Mouse (Mus musculus): ENCODE measurements around the gene Gkap1. TPM values are rescaled to one million over a fixed set of nuclear protein-coding genes. Genes with fewer than 3 reads are reported as not detected.

Gene Gkap1
- total RNA-seq, 2 experiments from 2014 or later = 27.5 to 31.9 TPM

- intact Hi-C loops (cut with DNase I) = no loop called here
- H3K4me3 ChIP-seq = no peak overlapping the region
- no peak overlapping the region for H3K27ac ChIP-seq
- no peak for TF ChIP-seq CTCF (IDR thresholded peaks at IDR 0.05)
- DNase-seq = no peak
Observed at GRCm38 (mm10) chr13:58212530-58212929, 63.0 kb downstream of the Gkap1 start.

GRCm38 (mm10) chr13:58210441-58210840 lies 65.1 kb downstream of the Gkap1 start:
- intact Hi-C loops (cut with DNase I) = no loop called here
- no peak overlapping the region for H3K4me3 ChIP-seq
- peak overlapping the region; percentile 61 for H3K27ac ChIP-seq
- no peak for DNase-seq
- no peak for TF ChIP-seq CTCF (IDR thresholded peaks at IDR 0.05)

GRCm38 (mm10) chr13:58206084-58206483 lies 69.4 kb downstream of the Gkap1 start:
- intact Hi-C loops (cut with DNase I) = no loop called here
- no peak for DNase-seq
- TF ChIP-seq CTCF (IDR thresholded peaks at IDR 0.05) = no peak
- Histone ChIP-seq H3K27ac (no peak overlapping the region), H3K4me3 (no peak overlapping the region)

GRCm38 (mm10) chr13:58204986-58205385 lies 70.5 kb downstream of the Gkap1 start:
- Histone ChIP-seq H3K27ac (no peak overlapping the region), H3K4me3 (no peak overlapping the region)
- no peak for TF ChIP-seq CTCF (IDR thresholded peaks at IDR 0.05)
- no peak for DNase-seq
- intact Hi-C loops (cut with DNase I) = no loop called here

GRCm38 (mm10) chr13:58204202-58204601 lies 71.3 kb downstream of the Gkap1 start:
- intact Hi-C loops (cut with DNase I) = no loop called here
- TF ChIP-seq CTCF (IDR thresholded peaks at IDR 0.05) = no peak
- H3K27ac ChIP-seq = no peak overlapping the region
- H3K4me3 ChIP-seq = no peak overlapping the region
- DNase-seq = no peak

- no peak overlapping the region for H3K4me3 ChIP-seq
- no peak for TF ChIP-seq CTCF (IDR thresholded peaks at IDR 0.05)
- no peak overlapping the region for H3K27ac ChIP-seq
- no peak for DNase-seq
- intact Hi-C loops (cut with DNase I) = no loop called here
Observed at GRCm38 (mm10) chr13:58202903-58203302, 72.6 kb downstream of the Gkap1 start.

GRCm38 (mm10) chr13:58201908-58202307 lies 73.6 kb downstream of the Gkap1 start:
- H3K27ac ChIP-seq = no peak overlapping the region
- H3K4me3 ChIP-seq = no peak overlapping the region
- intact Hi-C loops (cut with DNase I) = no loop called here
- TF ChIP-seq CTCF (IDR thresholded peaks at IDR 0.05) = no peak
- no peak for DNase-seq

GRCm38 (mm10) chr13:58201343-58201742 lies 74.2 kb downstream of the Gkap1 start:
- Histone ChIP-seq H3K4me3 (no peak overlapping the region), H3K27ac (no peak overlapping the region)
- DNase-seq = no peak
- intact Hi-C loops (cut with DNase I) = no loop called here
- no peak for TF ChIP-seq CTCF (IDR thresholded peaks at IDR 0.05)

- no peak for DNase-seq
- Histone ChIP-seq H3K27ac (peak overlapping the region; percentile 44), H3K4me3 (no peak overlapping the region)
- intact Hi-C loops (cut with DNase I) = no loop called here
- no peak for TF ChIP-seq CTCF (IDR thresholded peaks at IDR 0.05)
Observed at GRCm38 (mm10) chr13:58197981-58198640, 77.4 kb downstream of the Gkap1 start.

- DNase-seq = peak; percentile 50
- Histone ChIP-seq H3K4me3 (no peak overlapping the region), H3K27ac (peak overlapping the region; percentile 44)
- TF ChIP-seq CTCF (IDR thresholded peaks at IDR 0.05) = no peak
- intact Hi-C loops (cut with DNase I) = no loop called here
Observed at GRCm38 (mm10) chr13:58197211-58197610, 78.3 kb downstream of the Gkap1 start.

GRCm38 (mm10) chr13:58194908-58195307 lies 80.6 kb downstream of the Gkap1 start:
- DNase-seq = no peak
- no peak for TF ChIP-seq CTCF (IDR thresholded peaks at IDR 0.05)
- no peak overlapping the region for H3K27ac ChIP-seq
- no peak overlapping the region for H3K4me3 ChIP-seq
- intact Hi-C loops (cut with DNase I) = no loop called here

- intact Hi-C loops (cut with DNase I) = no loop called here
- no peak for TF ChIP-seq CTCF (IDR thresholded peaks at IDR 0.05)
- no peak for DNase-seq
- Histone ChIP-seq H3K4me3 (no peak overlapping the region), H3K27ac (no peak overlapping the region)
Observed at GRCm38 (mm10) chr13:58193221-58193620, 82.3 kb downstream of the Gkap1 start.

GRCm38 (mm10) chr13:58192146-58192545 lies 83.4 kb downstream of the Gkap1 start:
- DNase-seq = no peak
- TF ChIP-seq CTCF (IDR thresholded peaks at IDR 0.05) = no peak
- Histone ChIP-seq H3K4me3 (no peak overlapping the region), H3K27ac (no peak overlapping the region; the same call in 1 of the 2 replicates)
- intact Hi-C loops (cut with DNase I) = no loop called here

GRCm38 (mm10) chr13:58191516-58191915 lies 84.0 kb downstream of the Gkap1 start:
- no peak for TF ChIP-seq CTCF (IDR thresholded peaks at IDR 0.05)
- Histone ChIP-seq H3K4me3 (no peak overlapping the region), H3K27ac (no peak overlapping the region)
- intact Hi-C loops (cut with DNase I) = no loop called here
- no peak for DNase-seq
